Mouse (Mus musculus): ENCODE results near the gene Rnaseh2b.

Gene Rnaseh2b

DNA sequence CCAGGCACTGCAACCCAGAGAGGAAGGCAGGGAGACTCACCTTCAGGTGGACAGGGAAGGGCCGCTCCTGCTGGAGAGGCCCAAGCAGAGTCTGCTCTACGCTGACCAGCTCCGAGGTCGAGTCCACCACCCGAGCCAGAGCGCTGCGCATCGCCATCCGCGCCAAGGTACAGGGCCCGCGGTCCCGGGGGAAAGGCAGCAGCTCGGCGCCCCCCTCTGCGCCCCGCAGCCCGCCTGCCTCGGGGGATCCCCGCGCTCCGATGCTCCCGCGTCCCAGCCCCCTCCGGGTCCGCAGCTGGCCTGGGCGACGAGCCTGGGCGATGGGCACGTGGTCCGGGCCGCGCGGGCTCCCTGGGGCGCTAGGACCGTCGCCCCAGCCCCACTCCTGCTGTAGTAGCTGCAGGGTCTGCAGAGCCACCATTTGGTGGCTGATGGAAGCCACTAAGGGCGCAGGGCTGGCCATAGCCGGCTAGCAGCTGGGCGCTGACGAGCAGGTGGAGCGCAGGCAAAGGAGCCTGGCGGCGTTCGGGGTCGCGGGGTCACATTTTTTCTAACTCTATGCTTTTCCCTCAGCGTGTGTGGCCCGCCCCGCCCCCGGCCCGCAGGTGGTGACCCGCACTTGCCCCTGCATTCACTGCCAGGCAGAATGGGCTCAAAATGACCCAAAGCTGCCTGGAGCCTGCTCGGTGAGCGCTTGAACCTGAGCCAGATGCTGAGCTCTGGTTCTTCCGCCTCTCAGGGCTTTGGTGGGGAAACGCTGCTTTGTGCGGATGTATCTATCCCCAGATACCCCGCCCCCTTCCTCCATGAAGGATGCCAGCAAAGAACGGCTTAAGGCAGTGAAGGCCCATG is at the start of gene Rnaseh2b, which contains the start of gene Dleu7:
Rnaseh2b (plus strand) TSS at position 102 of the 852 bp plus-strand sequence.
Dleu7 (minus strand) TSS at position 560 of the 852 bp plus-strand sequence.
- DNase-seq = peak; percentile 73

DNA sequence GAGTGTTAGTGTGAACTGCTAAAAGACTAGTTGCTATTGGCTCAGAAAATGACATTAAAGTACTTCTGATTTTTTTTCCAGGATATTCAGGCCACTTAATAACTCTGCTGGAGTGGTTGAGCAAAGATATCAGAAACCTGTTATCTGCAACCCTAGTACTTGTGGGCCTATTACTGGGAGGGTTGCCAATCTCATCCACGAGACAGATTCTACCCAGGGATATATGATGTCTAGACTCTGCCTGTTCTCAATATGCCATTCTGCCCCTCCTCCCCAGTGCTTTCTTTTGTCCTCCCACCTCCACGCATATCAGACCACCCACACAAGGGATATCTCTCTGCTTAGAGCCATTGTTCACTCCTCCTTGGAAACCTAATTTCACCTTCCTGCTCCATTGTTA is 48.9 kb upstream of the Rnaseh2b start:
- no peak for DNase-seq

DNA sequence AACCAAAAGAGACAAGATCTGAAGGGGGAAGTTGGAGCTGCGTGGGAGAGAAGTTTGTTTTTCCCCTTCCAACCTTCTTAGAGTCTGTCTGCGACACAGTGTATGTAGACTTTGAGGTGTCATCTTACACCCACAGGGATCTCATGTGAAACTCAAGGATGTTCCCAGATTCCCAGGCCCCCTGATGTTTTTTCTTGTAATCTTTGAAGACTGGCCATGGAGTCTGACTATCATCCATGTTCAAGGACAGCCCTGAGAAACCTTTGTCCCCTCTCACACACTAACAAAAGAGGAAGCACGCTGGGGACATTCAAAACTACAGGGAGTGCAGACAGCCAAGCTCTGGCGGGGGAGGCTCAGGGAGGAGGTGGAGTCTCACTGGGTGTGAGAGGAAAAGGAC is 46.8 kb upstream of the Rnaseh2b start:
- no peak for DNase-seq

DNA sequence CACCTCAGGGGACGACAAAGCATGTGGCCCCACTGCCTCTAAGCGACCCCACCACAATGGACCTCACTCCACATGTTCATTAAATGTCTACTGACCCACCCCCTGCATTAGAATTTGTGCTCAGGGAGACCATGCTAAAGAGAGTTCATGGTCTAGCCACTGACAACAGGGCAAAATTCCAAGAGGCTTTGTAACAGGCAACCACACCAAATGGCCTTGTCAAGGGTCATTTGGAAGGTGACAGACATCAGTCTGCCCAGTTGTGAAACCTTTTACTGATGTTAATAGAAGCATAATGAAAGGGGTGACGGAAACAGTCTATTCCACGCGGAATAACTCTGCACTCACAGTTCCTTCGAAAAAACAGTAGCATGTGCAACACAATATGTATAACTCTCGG is 44.0 kb upstream of the Rnaseh2b start:
- no peak for DNase-seq

DNA sequence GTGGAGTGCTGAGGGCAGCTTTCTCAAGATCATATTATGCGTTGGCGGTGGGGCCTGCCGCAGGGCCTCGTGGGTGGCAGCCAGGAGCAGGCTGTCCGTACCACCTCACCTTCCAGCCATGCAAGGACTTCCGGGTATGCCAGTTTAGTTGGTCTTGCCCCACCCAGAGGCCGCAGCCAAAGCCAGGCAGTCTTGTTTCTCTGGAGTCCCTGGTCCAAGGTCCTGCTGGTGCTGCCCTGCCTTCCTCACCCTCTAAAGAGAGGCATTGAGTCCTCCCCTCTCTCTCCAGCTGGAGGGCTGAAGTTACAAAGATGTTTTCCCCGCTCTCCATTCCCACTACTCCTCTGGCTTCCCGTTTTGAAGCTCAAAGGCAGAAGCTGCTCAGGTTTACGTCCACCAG is 43.6 kb upstream of the Rnaseh2b start:
- DNase-seq = no peak

DNA sequence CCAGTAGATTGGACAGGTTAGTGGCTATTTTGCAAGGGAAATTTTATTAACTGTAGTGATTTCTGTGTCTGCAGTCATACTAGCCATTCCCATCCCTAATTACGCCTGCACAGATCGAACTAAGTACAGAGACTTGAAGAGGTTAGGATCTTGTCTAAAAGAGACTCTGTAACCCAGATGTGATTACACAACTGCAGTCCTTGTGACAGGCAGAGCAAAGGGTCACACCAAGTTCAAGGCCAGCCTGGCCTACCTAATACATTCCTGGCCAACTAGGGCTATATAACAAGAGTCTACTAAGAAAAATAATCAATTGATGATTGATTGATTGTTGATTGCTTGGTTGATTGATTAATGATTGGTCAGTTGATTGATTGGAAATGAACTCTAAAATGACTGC is 43.1 kb upstream of the Rnaseh2b start:
- DNase-seq = no peak

DNA sequence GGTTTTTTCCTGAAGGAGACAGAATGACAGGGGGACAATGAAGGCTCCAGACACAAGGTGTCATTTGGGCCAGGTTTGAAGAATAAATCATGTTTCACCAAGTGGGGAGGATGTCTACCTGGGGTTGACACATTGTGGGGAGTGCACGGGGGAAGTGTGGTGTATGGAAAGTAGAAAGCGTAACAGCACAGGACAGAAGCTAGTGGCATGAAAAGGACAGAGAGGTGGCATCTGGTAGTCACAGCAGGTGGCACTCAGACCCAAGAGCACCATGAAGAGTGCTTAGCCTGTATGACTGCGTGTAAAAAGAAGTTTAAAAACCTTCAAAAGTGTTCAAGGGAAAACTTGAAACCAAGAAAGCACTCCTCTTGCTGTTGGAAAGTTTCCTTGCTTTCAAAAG is 42.3 kb upstream of the Rnaseh2b start:
- no peak for DNase-seq

DNA sequence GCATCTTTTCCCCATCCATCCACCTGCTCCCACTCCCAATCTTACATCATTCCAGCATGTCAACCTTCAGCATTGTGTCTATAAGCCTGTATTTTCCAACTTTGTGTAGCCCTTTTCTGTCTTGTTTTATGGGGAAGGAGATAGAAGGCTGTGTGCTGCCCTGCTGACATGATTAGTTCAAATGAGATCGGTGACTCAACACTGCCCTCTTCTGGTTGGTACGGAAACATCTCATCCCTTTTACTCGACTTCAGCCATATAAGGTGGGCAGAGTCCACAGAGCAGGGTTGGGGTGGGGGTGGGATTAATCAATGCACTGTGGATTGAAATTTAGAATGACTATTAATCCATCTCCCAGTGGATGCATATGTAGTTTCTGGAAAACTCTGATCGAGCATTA is 40.4 kb upstream of the Rnaseh2b start:
- DNase-seq = peak; percentile 60

DNA sequence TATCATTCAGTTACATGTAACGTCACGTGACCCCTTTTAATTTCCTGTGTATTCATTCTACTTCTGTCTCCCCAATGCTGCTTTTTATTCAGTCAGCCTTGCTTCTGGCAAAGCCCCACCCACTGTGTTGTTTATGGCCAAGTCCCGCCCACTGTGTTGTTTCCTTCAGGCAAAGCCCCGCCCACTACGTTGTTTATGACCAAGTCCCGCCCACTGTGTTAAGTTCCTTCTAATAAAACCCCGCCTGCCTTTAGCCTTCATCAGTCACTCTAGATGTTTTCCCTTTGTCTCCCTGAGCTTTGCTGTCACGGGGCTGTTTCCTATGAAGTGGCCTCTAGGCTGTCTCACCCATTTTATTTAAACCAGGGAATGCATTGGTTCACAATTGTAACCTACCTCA is 38.0 kb upstream of the Rnaseh2b start:
- no peak for DNase-seq

DNA sequence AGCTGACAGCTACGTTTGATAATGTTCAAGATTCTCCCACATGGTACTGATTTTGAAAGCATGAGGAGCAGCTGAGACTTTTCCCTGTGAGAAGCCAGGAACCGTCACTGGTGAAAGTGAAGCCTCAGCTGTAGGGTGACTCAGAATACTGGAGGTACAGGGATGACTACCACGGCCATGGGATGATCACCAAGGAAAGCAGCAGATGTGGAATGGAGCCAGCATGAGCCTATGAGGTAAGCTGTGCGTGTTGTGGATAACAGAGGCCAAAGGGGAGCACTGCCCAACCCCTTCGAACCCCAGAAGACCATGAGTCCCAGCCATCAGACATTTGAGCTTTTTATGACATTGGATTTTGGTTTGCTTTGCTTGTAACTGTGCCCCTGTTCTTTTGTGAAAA is 36.3 kb upstream of the Rnaseh2b start:
- no peak for DNase-seq

DNA sequence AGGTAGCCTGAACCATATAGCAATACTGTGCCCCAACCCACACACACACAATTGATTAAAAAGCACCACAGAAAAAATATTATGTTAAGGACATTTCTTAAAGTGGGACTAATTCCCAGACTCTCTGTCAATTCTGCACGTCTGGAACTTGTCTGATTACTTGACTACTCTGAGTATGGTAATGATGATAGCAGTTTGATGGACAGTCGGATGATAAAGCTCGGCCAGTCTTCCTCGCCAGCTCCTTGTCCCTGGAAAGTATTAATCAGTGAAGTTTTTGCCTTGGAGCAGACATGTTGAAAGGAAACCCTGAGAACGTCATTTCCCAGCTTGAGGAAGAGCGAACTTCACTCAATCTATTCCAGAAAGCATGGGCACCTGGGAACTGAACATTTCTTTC is 34.3 kb upstream of the Rnaseh2b start:
- DNase-seq = no peak

DNA sequence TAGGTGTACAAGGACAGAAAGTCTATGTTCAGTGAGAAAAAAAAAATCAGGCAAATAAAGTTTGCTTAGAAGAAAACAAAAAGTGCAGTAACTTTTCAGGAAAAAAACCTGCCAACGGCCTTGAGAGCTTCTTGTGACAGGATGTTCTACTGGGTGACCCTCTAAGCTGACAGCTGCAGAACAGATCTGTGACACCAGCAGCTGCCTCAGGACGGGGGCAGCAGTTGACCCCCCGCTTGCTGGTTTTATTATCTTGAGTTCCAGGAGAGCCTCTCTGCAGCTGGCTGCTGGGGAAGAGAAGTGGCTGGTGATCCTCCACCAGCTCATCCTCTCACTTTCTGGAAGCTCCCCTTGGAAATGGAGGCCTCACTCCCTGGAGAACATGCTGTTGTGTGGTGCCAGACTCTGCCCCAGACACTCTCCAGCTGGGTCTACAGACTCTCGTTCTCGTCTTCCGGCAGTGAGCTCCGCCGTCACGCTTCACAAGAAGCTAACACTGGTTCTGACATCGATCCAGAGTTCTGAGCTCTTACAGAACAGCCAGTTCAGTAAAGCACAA is 33.3 kb upstream of the Rnaseh2b start:
- DNase-seq = peak; percentile 20

DNA sequence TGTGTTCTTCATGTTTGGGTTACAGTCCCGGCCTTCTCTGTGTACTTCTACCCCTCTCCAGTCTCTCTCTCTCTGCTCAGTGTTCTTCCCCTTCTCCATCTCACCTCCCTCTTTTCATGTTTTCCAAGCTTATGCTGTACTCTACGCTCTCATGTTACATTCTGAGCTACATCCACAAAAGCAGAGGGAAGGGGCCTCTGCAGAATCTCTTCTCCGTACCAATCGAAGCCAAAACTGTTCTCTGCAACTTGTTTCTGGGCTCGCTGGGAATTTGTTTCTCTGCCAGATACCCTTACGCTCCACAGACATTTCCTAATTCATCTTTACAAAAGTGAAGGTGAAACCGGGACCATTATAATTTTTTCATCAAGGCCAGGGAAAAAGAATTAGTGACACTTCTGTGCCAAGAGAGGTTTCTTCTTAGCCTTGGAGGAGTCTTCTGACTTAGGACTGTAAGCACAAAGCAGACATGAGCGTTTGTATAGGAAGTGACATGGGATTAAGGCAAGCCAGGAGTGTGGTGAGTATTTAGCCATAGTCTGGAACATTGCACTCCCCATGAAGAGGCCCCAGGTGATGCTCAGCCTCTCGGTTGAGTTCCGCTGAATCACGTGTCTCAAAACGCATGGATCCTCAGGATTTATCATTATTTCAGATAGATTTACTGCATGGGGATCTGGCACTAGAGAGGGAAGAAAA is 21.5 kb upstream of the Rnaseh2b start:
- no peak for DNase-seq

DNA sequence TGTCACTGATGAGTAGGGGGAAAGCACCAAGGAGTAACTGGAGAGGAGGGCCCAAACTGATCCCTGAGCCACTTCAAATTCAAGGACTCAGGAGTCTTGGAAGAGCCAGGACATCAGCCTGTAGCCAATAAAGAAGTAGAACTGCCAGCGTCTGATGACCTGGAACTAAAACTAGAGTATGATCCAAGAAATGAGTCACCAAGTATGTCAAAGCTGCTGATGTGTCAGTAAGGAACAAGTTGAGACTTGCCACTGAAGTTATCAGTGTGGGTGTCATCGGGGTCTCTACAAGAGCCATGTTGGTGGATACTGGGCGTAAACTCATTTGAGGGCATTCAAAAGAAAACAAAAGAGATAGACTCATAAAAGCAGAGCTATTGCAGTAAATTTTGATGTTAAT is 18.8 kb upstream of the Rnaseh2b start:
- no peak for DNase-seq

DNA sequence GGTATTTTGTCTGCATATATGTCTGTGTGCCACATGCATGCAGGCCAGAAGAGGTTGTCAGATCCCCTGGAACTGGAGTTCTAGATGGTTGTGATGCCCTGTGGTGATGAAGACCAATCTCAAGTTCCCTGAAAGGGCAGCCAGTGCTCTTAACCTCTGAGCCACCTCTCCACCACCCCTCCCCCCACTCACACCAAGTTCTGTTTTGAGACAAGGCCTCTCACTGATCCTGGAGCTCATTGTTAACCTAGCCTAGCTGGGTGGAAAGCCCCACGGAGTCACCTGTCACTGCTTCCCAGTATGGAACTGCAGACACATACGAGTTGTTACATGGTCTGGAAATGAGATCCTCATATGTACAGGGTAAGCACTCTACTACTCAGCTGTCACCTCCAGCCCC is 9.4 kb upstream of the Rnaseh2b start:
- no peak for DNase-seq

DNA sequence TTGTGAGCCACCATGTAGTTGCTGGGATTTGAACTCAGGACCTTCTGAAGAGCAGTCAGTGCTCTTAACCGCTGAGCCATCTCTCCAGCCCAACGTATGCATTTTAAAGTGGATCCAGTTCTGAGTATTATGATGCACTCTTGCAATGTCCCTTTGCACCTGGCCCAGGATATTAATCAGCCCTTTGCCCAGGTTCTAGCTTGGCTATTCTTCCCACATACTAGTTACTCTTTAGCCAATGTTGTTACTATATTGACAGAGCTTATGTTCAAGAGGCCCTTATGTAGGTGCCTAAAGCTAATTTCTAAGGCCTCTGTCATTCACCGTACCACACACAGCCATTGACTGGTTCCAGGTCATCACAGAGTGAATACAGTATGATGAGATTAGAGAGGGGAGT is 3.7 kb upstream of the Rnaseh2b start:
- DNase-seq = no peak

DNA sequence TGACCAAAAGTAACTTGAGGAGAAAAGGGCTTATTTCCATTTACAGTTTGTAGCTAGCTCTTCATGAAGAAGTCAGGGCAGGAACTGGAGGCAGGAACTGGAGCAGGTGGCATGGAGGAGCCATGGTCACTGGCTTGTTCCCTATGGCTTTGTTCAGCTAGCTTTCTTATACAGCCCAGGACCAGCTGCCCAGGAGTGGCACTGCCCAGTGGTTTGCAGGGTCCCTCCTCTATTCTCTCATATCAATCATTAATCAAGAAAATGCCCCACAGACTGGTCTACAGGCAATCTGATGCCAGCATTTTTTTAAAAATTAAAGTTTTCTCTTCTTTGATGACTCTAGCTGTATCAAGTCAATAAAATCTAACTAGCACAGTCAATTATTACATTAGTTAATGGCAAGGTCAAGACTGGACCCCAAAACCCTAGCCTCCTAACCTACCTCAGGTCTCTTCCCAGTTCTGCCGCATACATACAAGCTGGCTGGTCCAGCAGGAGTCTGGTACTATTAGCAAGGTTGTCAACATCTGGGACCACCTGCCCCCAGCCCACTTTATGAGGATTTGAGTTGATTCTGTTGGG is 892 bp upstream of the Rnaseh2b start:
- DNase-seq = no peak

DNA sequence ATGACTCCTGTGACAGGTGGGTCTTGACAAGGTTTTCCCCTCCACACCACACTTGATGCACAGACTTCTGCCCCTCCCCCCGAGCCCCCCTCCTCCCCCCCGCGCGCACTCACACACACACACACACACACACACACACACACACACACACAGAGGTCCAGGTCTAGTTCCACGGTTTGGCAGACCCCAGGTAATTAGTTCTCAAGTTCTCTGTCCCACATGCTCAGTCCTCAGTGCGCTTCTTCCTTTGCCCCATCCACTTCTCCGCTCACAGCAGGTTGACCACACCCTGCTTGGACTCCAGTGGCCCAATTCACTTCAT is 262 bp upstream of the Rnaseh2b start:
- DNase-seq = no peak

DNA sequence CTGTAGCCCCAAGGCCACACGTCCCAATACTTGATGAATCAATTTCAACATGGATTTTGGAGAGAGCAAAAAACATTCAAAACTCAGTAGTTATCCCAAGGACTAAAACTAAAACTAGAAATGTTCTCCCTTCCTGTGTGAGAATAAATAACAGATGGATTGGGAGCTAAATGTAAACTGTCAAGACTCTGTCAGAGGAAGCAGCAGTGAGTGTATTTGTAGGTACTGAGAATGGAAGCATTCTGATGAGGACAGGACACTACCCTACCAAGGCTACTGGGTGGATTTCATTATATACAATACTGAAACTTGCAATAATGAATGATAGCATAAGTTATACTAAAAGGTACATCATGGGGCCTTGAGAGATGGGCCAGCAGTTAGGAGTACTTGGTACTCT is 6.4 kb downstream of the Rnaseh2b start:
- no peak for DNase-seq

DNA sequence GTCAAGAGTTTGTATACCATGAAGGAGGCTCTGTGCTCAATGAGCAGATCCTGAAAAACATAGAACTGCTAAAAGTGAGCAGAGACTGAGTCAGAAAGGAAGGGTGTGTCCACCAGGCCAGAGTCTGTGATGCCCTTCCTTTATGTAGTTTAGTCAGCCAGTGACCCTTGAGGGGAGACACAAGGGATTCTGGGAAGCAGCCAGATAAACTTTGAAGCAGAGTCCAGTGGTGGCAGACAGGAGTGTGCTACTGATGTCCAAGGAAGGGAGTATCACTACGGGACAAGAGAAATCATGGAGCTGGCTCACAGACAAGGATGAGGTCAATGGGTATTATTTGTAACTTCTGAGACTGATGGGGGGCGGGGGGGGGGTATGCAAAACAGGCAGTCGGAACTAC is 7.6 kb downstream of the Rnaseh2b start:
- DNase-seq = no peak

DNA sequence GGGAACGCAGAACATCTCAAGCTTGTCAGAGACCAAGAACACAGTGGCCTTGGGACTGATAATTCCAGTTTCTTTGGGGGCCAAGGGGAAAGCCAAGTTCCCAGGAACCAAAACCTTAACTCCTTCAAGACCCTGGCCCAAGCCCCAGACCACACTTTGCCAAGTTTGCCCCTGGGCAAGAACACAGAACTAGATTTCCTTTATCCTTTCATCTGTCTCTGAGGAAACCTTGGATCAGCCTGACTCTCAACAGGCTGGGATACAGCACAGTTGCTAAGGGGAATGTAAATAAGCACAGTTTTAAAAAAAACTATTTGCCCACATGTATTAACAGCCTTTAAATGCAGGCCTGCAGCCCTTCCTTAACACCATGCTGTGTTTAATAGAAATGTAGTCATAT is 15.2 kb downstream of the Rnaseh2b start:
- no peak for DNase-seq

DNA sequence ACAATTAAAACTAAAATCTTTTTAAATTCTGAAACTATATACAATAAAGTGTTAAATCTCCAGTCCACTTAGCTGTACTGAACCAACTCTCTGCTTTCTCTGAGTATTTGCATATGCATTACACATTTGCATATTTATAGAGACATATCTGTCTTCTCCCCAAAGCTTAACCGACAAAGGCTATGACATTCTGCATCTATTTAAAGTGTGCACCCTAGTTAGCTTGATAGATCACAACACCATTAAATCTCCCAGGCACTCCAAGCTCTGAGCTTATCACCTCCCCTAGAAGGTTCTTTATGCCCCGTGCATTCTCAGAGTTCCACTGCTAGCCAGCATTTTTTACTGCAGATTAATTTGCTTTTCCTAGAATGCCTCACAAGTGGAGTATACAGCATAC is 16.6 kb downstream of the Rnaseh2b start:
- DNase-seq = no peak

DNA sequence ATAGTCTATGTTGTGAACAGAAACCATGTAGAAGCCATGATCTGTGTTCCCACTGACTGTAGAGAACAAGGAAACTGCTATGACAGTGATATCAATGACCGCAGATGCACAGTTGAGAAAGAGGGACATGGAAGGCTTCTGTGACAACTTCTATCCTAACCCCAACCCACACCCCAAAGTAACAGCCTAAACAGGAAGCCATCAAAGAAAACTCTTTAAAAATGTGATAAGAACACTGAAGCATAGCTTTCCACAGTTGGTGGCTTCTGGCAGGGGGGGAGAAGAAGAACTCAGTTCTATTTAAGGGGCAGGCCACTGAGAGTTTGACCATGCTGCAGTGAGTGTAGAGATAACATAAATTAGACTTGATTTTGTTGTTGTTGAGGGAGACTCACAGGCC is 19.3 kb downstream of the Rnaseh2b start:
- DNase-seq = no peak
